ENCODE assay signal across 9 mouse cellular contexts in genomic region chr19:10831424-10831823, GRCm38 (mm10). TPM values are rescaled to one million over a fixed set of nuclear protein-coding genes. Genes with fewer than 3 reads are reported as not detected.
A peak's percentile ranks its signal among the peaks of the same experiment; 100 is the strongest.
DNase-seq lines count a peak whose midpoint lies in the region; ATAC-seq and TF ChIP-seq lines count a peak whose summit lies in the region.
"Had no signal": no experiment of that assay in that cellular context is flagged by ENCODE, and none has a peak within 500 bp of the region (broad histone marks: within the 10 kb centered on the region; RNA-seq: fewer than 3 reads in every experiment).

No protein-coding gene starts in this region.

- no peak overlapping the region for H3K4me2 ChIP-seq in hindbrain, embryonic 12.5 days (replicated peaks)
- H3K4me2 ChIP-seq in stomach, postnatal 0 days (replicated peaks; ENCODE audit: low read depth) = no peak overlapping the region
- H3K4me2 ChIP-seq: midbrain, embryonic 12.5 days had no signal

- H3K9ac ChIP-seq in hindbrain, embryonic 12.5 days = no peak overlapping the region
- H3K9ac ChIP-seq in stomach, postnatal 0 days (ENCODE audit: low read length) = no peak overlapping the region
- H3K9ac ChIP-seq: midbrain, embryonic 12.5 days had no signal

- WGBS in hindbrain, embryonic 10.5 days = 11% methylated on average over 5 of the region's 5 CpGs
- WGBS in hindbrain, embryonic 12.5 days = 8% methylated on average over 5 of the region's 5 CpGs
- 10% methylated on average over 5 of the region's 5 CpGs for WGBS in stomach, postnatal 0 days

- no peaks in the 10 kb centered on the region for H3K36me3 ChIP-seq in hindbrain, embryonic 10.5 days
- no peaks in the 10 kb centered on the region for H3K36me3 ChIP-seq in hindbrain, embryonic 12.5 days
- no peaks in the 10 kb centered on the region for H3K36me3 ChIP-seq in megakaryocyte, embryonic 14.5 days (replicated peaks; ENCODE audit: low read length)
- H3K36me3 ChIP-seq in stomach, postnatal 0 days (ENCODE audit: control insufficient read depth, insufficient read depth, low read length) = no peaks in the 10 kb centered on the region
- H3K36me3 ChIP-seq: midbrain, embryonic 12.5 days had no signal

- H3K9me3 ChIP-seq in hindbrain, embryonic 10.5 days = no peaks in the 10 kb centered on the region
- H3K9me3 ChIP-seq in hindbrain, embryonic 12.5 days (replicated peaks) = no peaks in the 10 kb centered on the region
- H3K9me3 ChIP-seq in megakaryocyte, embryonic 14.5 days = peaks cover 11% of the 10 kb centered on the region
- H3K9me3 ChIP-seq in stomach, postnatal 0 days (ENCODE audit: control insufficient read depth, low read length) = no peaks in the 10 kb centered on the region
- H3K9me3 ChIP-seq: midbrain, embryonic 12.5 days had no signal

- no peak overlapping the region for H3K27ac ChIP-seq in hindbrain, embryonic 10.5 days
- no peak overlapping the region for H3K27ac ChIP-seq in hindbrain, embryonic 12.5 days
- H3K27ac ChIP-seq in stomach, postnatal 0 days (replicated peaks) = no peak overlapping the region
- H3K27ac ChIP-seq: midbrain, embryonic 12.5 days had no signal

- no peaks in the 10 kb centered on the region for H3K4me1 ChIP-seq in hindbrain, embryonic 10.5 days (replicated peaks)
- no peaks in the 10 kb centered on the region for H3K4me1 ChIP-seq in hindbrain, embryonic 12.5 days
- H3K4me1 ChIP-seq in megakaryocyte, embryonic 14.5 days = peaks cover 11% of the 10 kb centered on the region
- no peaks in the 10 kb centered on the region for H3K4me1 ChIP-seq in stomach, postnatal 0 days (replicated peaks; ENCODE audit: control insufficient read depth, insufficient read depth)
- H3K4me1 ChIP-seq: midbrain, embryonic 12.5 days had no signal

- no peak for TF ChIP-seq EP300 in stomach, postnatal 0 days (optimal IDR thresholded peaks at IDR 0.05)

- ATAC-seq in hindbrain, embryonic 12.5 days (ENCODE audit: low FRiP score) = no peak
- ATAC-seq in granulocyte monocyte progenitor cell, adult 5-6 weeks (replicated peaks; ENCODE audit: poor library complexity, severe bottlenecking) = peak; percentile 84
- ATAC-seq in stomach, postnatal 0 days (ENCODE audit: low FRiP score, low TSS enrichment) = peak; percentile 80; the same call in 1 of the 2 replicates

- H3K4me3 ChIP-seq in hindbrain, embryonic 10.5 days = no peak overlapping the region
- no peak overlapping the region for H3K4me3 ChIP-seq in hindbrain, embryonic 12.5 days
- peak overlapping the region; percentile 7 for H3K4me3 ChIP-seq in megakaryocyte, embryonic 14.5 days (replicated peaks)
- H3K4me3 ChIP-seq in stomach, postnatal 0 days (ENCODE audit: low read depth, low read length) = no peak overlapping the region
- H3K4me3 ChIP-seq: midbrain, embryonic 12.5 days had no signal

- TF ChIP-seq CTCF in stomach, postnatal 0 days (IDR thresholded peaks at IDR 0.05; ENCODE audit: low read depth) = peak; percentile 78

- peaks cover 8% of the 10 kb centered on the region for H3K27me3 ChIP-seq in hindbrain, embryonic 10.5 days (ENCODE audit: insufficient read depth, poor library complexity, severe bottlenecking)
- no peaks in the 10 kb centered on the region for H3K27me3 ChIP-seq in hindbrain, embryonic 12.5 days
- H3K27me3 ChIP-seq in megakaryocyte, embryonic 14.5 days (replicated peaks) = peaks cover 75% of the 10 kb centered on the region
- no peaks in the 10 kb centered on the region for H3K27me3 ChIP-seq in stomach, postnatal 0 days (ENCODE audit: control insufficient read depth, insufficient read depth, low read length)
- H3K27me3 ChIP-seq: midbrain, embryonic 12.5 days had no signal

- peak; percentile 66 for DNase-seq in hindbrain, embryonic 10.5 days (ENCODE audit: low spot score)
- peak; percentile 52 for DNase-seq in Muller cell, postnatal 12 days (ENCODE audit: inconsistent ontology term)
- DNase-seq in cerebellum, adult 8-10 months = peak; percentile 65
- peak; percentile 87 to 92 for DNase-seq in kidney, postnatal 4 days
- peak; percentile 81 for DNase-seq in stomach, postnatal 0 days (ENCODE audit: low spot score)

RNA-seq across cellular contexts. Expression of gene Cd6, which starts 1.6 kb away (rescaled TPM):
- polyA plus RNA-seq in hindbrain, embryonic 10.5 days (2016; fragmentation: Nextera tagmentation; extraction: Ambion mirVana) = not detected in 2 replicates
- polyA plus RNA-seq in hindbrain, embryonic 12.5 days (2016; fragmentation: Nextera tagmentation; extraction: Ambion mirVana) = not detected in 2 replicates
- 0.28 and 3.8 TPM in 2 replicates for total RNA-seq in granulocyte monocyte progenitor cell, adult 5-6 weeks (2014; fragmentation: Nextera tagmentation)
- total RNA-seq in granulocyte monocyte progenitor cell, adult 5-6 weeks (2017) = 0.21 and 0.26 TPM in 2 replicates
- not detected in 2 replicates for polyA plus RNA-seq in megakaryocyte, embryonic 14.5 days (2012; ENCODE audit: insufficient read depth, low replicate concordance)
- 0.06 and 0.07 TPM in 2 replicates for polyA plus RNA-seq in stomach, postnatal 0 days (2015; fragmentation: Nextera tagmentation; extraction: Ambion mirVana)
- polyA plus RNA-seq: midbrain, embryonic 12.5 days had no signal

RNA-seq across cellular contexts. Expression of gene Slc15a3, which starts 8.1 kb away (rescaled TPM):
- polyA plus RNA-seq in hindbrain, embryonic 10.5 days (2016; fragmentation: Nextera tagmentation; extraction: Ambion mirVana) = 0.50 and 0.93 TPM in 2 replicates
- 0.26 and 0.51 TPM in 2 replicates for polyA plus RNA-seq in hindbrain, embryonic 12.5 days (2016; fragmentation: Nextera tagmentation; extraction: Ambion mirVana)
- 0.99 and 1.0 TPM in 2 replicates for total RNA-seq in granulocyte monocyte progenitor cell, adult 5-6 weeks (2014; fragmentation: Nextera tagmentation)
- total RNA-seq in granulocyte monocyte progenitor cell, adult 5-6 weeks (2017) = 0.22 and 0.88 TPM in 2 replicates
- 13.1 and 29.4 TPM in 2 replicates for polyA plus RNA-seq in megakaryocyte, embryonic 14.5 days (2012; ENCODE audit: insufficient read depth, low replicate concordance)
- 4.0 and 5.2 TPM in 2 replicates for polyA plus RNA-seq in stomach, postnatal 0 days (2015; fragmentation: Nextera tagmentation; extraction: Ambion mirVana)

RNA-seq across cellular contexts. Expression of gene Tmem132a, which starts 38.3 kb away (rescaled TPM):
- 119 and 135 TPM in 2 replicates for polyA plus RNA-seq in hindbrain, embryonic 10.5 days (2016; fragmentation: Nextera tagmentation; extraction: Ambion mirVana)
- 147 and 151 TPM in 2 replicates for polyA plus RNA-seq in hindbrain, embryonic 12.5 days (2016; fragmentation: Nextera tagmentation; extraction: Ambion mirVana)
- 0.53 TPM in 1 of 2 replicates, not detected in the other for total RNA-seq in granulocyte monocyte progenitor cell, adult 5-6 weeks (2014; fragmentation: Nextera tagmentation)
- total RNA-seq in granulocyte monocyte progenitor cell, adult 5-6 weeks (2017) = 0.17 and 0.41 TPM in 2 replicates
- polyA plus RNA-seq in megakaryocyte, embryonic 14.5 days (2012; ENCODE audit: insufficient read depth, low replicate concordance) = 1.0 and 2.9 TPM in 2 replicates
- polyA plus RNA-seq in stomach, postnatal 0 days (2015; fragmentation: Nextera tagmentation; extraction: Ambion mirVana) = 19.1 and 20.8 TPM in 2 replicates

RNA-seq across cellular contexts. Expression of gene Tmem109, which starts 50.4 kb away (rescaled TPM):
- polyA plus RNA-seq in hindbrain, embryonic 10.5 days (2016; fragmentation: Nextera tagmentation; extraction: Ambion mirVana) = 50.8 and 57.3 TPM in 2 replicates
- 46.0 and 46.2 TPM in 2 replicates for polyA plus RNA-seq in hindbrain, embryonic 12.5 days (2016; fragmentation: Nextera tagmentation; extraction: Ambion mirVana)
- 25.2 and 25.3 TPM in 2 replicates for total RNA-seq in granulocyte monocyte progenitor cell, adult 5-6 weeks (2014; fragmentation: Nextera tagmentation)
- total RNA-seq in granulocyte monocyte progenitor cell, adult 5-6 weeks (2017) = 7.8 and 11.6 TPM in 2 replicates
- polyA plus RNA-seq in megakaryocyte, embryonic 14.5 days (2012; ENCODE audit: insufficient read depth, low replicate concordance) = 6.7 and 17.2 TPM in 2 replicates
- 176 and 186 TPM in 2 replicates for polyA plus RNA-seq in stomach, postnatal 0 days (2015; fragmentation: Nextera tagmentation; extraction: Ambion mirVana)
